Mouse (Mus musculus): ENCODE data around the gene Antxrl.

Gene Antxrl

DNA sequence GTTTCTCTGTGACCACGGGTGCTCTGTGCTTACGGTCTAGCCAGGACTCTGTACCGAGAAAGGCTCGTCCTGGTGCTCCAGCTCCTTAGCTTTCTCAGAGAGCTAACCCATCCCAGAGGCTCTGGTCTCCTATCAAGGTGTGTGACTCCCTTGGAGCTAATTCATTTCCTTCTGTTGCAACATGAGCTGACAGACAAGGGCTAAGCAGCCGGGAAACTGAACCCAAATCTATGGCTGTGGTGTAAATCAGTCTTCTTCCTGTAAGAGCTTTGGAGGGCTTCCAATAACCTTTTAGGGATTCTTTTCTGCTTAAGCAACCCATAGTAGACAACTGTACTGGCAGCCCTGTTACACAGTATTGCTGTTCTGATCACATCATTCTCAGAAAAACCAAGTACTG is 50.1 kb downstream of the Antxrl start, which contains the start of gene A630023A22Rik:
Gene A630023A22Rik, minus strand, starts transcription at position 154 of the 400 bp plus-strand sequence.
- in situ Hi-C loops (cut with MseI, MboI) = loop anchor here in 1 of 2 experiments (10.0 kb wide), 1 partner anchor 132 kb away; no protein-coding TSS in a partner anchor

- in situ Hi-C loops (cut with MseI, MboI) = loop anchor here in 1 of 2 experiments (10.0 kb wide), 1 partner anchor 131 kb away; no protein-coding TSS in a partner anchor
Observed at GRCm38 (mm10) chr14:34103855-34104254, 51.3 kb downstream of the Antxrl start.

DNA sequence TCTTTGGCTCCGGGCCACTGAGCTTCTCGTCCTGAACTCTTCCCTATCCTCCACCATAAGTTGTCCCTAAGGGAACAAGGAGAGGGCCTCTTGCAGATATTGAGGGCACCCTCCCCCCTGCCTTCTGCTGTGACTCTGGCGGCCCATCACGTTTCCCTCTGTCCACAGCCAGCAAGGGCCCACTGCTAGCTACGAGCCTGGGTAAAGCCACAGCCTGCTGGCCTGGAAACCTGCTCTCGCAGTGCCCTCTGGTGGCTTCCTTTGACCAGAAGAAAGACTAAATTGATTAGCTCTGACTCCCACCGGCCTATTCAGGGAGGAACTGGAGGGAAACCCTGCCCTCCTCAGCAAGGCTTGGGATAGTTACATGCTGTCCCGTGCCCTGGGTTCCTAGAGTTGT is 52.4 kb downstream of the Antxrl start:
- in situ Hi-C loops (cut with MseI, MboI) = loop anchor here in 1 of 2 experiments (10.0 kb wide), 1 partner anchor 130 kb away; no protein-coding TSS in a partner anchor

DNA sequence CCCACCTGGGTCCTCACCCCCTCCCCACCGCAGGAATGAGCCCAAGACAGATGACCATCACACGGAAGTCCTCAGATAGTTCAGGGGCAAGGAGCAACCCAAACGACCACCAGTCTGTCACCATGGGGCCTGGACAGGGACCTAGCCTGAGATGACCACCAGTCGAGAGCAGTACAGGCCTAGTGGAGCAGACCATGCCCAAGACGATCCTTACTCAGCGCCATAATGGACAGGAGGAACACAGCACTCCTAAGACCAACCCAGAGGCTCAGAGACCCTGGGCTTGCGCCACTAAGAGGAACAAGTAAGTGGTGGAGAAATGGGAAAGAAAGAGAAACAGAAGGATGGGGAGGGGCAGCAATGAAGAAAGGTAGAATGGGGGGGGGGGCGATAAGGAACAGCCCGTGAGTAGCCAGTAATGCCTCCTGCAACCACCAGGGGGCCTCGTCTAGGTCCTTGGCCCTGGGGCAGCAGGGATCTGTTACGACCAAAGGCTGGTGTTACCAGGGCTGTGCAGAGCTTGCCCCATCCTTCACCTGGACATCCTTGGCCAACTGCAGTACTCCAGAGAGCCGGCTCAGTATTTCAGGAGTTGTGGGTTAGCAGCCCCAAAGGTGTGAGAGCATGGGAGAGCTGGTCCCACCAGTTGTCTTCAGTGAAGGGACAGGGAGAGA is 54.0 kb downstream of the Antxrl start:
- in situ Hi-C loops (cut with MseI, MboI) = loop anchor here in 1 of 2 experiments (10.0 kb wide), 1 partner anchor 128 kb away; no protein-coding TSS in a partner anchor

DNA sequence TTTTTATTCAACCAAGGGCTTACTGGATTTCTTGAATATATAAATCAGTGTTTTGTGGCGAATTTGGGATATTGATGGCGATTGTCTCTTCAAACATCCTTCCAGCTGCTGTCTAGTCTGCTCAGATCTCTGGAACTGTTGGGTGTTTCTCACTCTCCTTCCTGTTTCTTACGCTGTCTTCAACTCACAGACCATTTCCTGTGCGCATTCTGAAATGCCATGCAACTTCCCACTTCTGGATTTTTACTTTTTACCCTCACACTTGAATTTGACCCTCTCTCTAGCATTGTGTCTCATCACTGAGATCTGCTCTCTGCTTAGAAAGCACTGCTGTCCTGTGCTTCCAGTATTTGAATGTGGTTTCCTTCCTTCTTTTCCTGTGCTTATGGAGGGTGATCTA is 55.1 kb downstream of the Antxrl start:
- in situ Hi-C loops (cut with MseI, MboI) = loop anchor here in 1 of 2 experiments (10.0 kb wide), 1 partner anchor 127 kb away; no protein-coding TSS in a partner anchor

GRCm38 (mm10) chr14:34114311-34114710 is 61.8 kb downstream of the Antxrl start:
- in situ Hi-C loops (cut with MseI, MboI) = no loop called here

- in situ Hi-C loops (cut with MseI, MboI) = no loop called here
Observed at GRCm38 (mm10) chr14:34119046-34119723, 66.7 kb downstream of the Antxrl start.

- in situ Hi-C loops (cut with MseI, MboI) = no loop called here
Observed at GRCm38 (mm10) chr14:34120016-34120910, 67.8 kb downstream of the Antxrl start.

GRCm38 (mm10) chr14:34120923-34121351 is 68.4 kb downstream of the Antxrl start:
- in situ Hi-C loops (cut with MseI, MboI) = no loop called here

- in situ Hi-C loops (cut with MseI, MboI) = no loop called here
Observed at GRCm38 (mm10) chr14:34121691-34122090, 69.2 kb downstream of the Antxrl start.
